Mouse (Mus musculus) urinary bladder, postnatal 36 days (tissue): ENCODE measurements around the gene Lrrc25.
"Not testable (repeated sequence)": the region's sequence is repeated elsewhere in the genome, so short reads cannot be mapped to it uniquely, and the experiment has no call there.

ENCODE experiments used
- DNase-seq, 2 experiments: peaks; one replicate each; pipeline ENCODE4 v3.0.0; 2022; ENCODE audit warnings: low spot score in 2 of 2, mixed read lengths in 1 of 2

The Lrrc25 gene

GRCm38 (mm10) chr8:70615894-70616293, at the start of gene Lrrc25:
Gene Lrrc25 (plus strand): TSS chr8:70616155.
- no peak for DNase-seq

- no peak for DNase-seq
Measured at GRCm38 (mm10) chr8:70570360-70570759, 45.6 kb upstream of the Lrrc25 start.

- no peak for DNase-seq
Measured at GRCm38 (mm10) chr8:70570990-70571389, 45.0 kb upstream of the Lrrc25 start.

- no peak for DNase-seq
Measured at GRCm38 (mm10) chr8:70574302-70574701, 41.7 kb upstream of the Lrrc25 start.

GRCm38 (mm10) chr8:70574915-70575314, 41.0 kb upstream of the Lrrc25 start:
- DNase-seq: no peak

GRCm38 (mm10) chr8:70577207-70577606, 38.7 kb upstream of the Lrrc25 start:
- no peak for DNase-seq

- DNase-seq: peak in 1 of 2 experiments; percentile 77
Measured at GRCm38 (mm10) chr8:70583476-70584387, 32.2 kb upstream of the Lrrc25 start.

GRCm38 (mm10) chr8:70584606-70585257, 31.2 kb upstream of the Lrrc25 start:
- DNase-seq: no peak

GRCm38 (mm10) chr8:70585258-70585652, 30.7 kb upstream of the Lrrc25 start:
- peak in 1 of 2 experiments; percentile 66 for DNase-seq

- not testable (repeated sequence) for DNase-seq
Measured at GRCm38 (mm10) chr8:70587955-70588354, 28.0 kb upstream of the Lrrc25 start.

- DNase-seq: no peak
Measured at GRCm38 (mm10) chr8:70591569-70591968, 24.4 kb upstream of the Lrrc25 start.

GRCm38 (mm10) chr8:70593173-70593572, 22.8 kb upstream of the Lrrc25 start:
- no peak for DNase-seq

GRCm38 (mm10) chr8:70593961-70594609, 21.9 kb upstream of the Lrrc25 start, which contains the start of gene Isyna1:
Gene Isyna1 (plus strand): TSS chr8:70594373.
- peak; percentile 80 to 88 for DNase-seq

GRCm38 (mm10) chr8:70594621-70595564, 21.1 kb upstream of the Lrrc25 start:
- no peak for DNase-seq

GRCm38 (mm10) chr8:70595811-70596210, 20.1 kb upstream of the Lrrc25 start:
- no peak for DNase-seq

GRCm38 (mm10) chr8:70596216-70596615, 19.7 kb upstream of the Lrrc25 start:
- no peak for DNase-seq

GRCm38 (mm10) chr8:70596775-70597416, 19.1 kb upstream of the Lrrc25 start:
- no peak for DNase-seq

GRCm38 (mm10) chr8:70597417-70598272, 18.3 kb upstream of the Lrrc25 start:
- DNase-seq: no peak

GRCm38 (mm10) chr8:70598283-70598682, 17.7 kb upstream of the Lrrc25 start:
- DNase-seq: peak; percentile 73 to 81

- DNase-seq: no peak
Measured at GRCm38 (mm10) chr8:70598722-70599121, 17.2 kb upstream of the Lrrc25 start.
